Mouse (Mus musculus) yolk sac, embryonic 10.5 days (tissue): ENCODE measurements around the gene Gfra4.

Experiments used
- DNase-seq: peaks from one replicate; pipeline ENCODE4 v3.0.0-alpha.2; 2017; ENCODE audit warnings: low spot score

Gene Gfra4

DNA sequence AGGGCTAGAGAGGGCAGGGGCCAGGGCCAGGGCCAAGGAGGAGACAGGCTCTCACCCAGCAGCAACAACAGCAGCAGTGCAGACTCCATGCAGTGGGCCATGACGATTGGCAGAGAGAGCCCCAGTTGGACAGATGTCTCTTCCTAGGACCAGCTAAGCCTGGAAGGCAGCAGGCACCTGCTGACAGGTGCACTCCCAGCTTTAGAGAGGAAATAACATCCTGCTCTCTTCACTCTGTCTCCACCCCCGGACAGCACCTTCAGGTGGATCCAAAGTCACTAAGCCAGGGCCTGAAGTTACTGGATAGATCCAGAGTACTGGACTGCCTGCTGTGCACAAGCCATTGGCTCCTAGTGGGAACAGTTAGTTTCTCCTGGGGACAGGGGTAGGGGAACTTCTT is at the start of gene Gfra4:
Gfra4 (minus strand) TSS at position 101 of the 400 bp plus-strand sequence.
- no peak for DNase-seq

- DNase-seq = no peak
Observed at GRCm38 (mm10) chr2:131090852-131091251, 48.0 kb upstream of the Gfra4 start.

DNA sequence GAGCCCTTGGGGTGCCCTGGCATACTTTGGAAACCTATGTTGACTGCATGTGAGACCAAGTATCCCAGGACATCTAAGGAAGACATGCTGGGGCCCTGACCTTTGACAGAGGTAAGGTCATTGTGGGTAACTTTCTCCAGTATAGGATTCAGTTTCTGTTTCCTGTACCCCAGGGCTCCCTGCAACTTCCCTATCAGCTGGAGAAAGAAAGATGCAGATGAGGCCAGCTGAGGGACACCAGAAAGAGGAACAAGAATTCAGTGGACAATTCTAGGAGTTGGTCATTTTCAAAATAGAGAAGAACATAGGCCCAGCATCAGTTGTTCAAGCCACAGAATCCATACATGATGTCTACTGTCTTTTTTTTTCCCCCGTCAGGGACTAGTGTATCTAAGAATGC is 46.7 kb upstream of the Gfra4 start:
- DNase-seq = no peak

GRCm38 (mm10) chr2:131088581-131088980 is 45.7 kb upstream of the Gfra4 start:
- no peak for DNase-seq

DNA sequence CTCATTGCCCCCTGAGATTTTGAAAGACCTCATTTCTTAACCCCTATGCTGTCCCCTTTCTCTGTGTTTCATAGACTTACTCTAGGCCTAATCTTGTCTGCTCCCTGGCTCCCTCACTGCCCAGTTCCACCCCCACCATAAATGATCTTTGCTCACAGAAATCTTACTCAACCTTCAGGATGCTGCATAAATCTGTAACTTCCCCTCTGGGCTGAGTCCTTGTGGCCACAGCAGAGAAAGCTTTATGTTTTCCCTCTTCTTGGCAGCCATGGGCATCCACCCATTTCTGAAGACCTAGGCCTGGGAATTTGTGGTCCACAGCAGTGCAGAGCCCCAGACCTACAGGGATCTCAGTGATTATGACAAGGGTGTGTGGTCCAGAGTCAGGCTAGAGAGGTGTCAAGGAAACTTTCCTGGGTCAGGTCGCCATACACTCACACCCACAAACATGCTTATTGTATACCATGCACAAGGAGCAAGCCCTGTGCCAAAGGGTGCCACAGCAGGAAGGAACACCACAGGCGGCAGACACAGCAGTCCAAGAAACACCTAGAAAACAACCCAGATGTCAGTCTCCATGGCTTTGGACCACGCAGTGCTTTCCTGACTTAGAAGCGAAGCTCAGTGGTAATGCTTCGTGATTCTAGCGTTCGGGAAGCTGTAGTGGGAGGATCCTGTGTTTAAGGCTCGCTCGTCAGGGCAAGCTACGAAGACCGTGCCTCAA is 43.9 kb upstream of the Gfra4 start, which contains the start of gene Siglec1:
Siglec1 (minus strand) TSS at position 99 of the 724 bp plus-strand sequence.
- no peak for DNase-seq

DNA sequence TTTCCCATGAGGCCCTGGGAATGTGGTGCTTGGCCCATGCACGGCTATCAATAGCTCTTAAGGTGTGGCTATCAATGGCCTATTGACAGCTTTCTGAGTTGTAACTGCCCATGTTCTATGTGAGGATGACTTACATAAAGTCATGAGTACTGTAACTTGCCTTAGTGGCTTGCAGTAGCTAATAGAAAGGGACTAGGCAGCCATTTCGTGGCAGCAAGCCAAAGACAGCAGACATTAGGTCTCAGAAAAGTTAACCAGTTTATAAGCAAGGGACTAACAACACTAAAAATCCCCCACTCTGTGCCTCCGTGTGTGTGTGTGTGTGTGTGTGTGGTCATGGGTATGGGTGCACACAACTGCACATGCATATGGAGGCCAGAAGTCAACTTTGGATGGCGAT is 41.3 kb upstream of the Gfra4 start:
- no peak for DNase-seq

GRCm38 (mm10) chr2:131080507-131080906 is 37.6 kb upstream of the Gfra4 start:
- no peak for DNase-seq

DNA sequence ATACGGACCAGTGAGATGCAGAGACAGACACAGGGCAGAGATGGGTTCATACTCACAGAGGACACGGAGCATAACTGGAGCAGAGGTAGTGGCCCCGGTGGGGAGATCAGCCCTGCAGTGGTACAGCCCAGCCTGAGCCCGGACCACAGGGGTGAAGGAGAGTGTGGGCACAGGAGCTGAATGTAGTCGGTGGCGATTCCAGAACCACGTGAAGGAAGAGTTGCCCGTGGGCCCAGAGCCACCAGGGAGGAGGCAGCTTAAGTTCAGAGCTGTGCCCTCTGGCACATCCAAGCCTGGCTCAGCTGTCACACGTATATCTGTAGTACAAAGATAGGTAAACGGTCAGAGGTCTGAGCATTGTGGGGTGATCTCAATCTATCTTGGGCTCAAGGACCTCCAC is 29.6 kb upstream of the Gfra4 start:
- DNase-seq = no peak

DNA sequence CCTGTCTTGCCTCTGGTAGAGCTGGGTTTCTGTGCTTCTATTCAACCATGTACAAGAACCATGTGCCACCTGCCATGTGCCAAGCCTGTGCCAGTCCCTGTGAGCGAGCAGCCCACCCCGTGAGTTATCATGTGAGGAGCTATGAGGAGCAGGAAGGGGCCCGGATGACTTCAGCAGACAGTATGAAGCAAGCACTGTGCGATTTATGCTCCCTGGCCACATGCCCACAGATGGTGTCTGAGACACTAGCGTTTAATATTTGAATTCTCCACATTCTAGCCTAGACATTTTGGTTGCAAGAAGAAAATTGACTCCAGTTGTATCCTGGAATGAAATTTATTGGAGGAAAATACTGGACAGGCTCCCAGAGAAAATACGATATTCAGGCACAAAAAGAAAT is 24.6 kb upstream of the Gfra4 start:
- DNase-seq = no peak

- no peak for DNase-seq
Observed at GRCm38 (mm10) chr2:131066342-131066741, 23.5 kb upstream of the Gfra4 start.

DNA sequence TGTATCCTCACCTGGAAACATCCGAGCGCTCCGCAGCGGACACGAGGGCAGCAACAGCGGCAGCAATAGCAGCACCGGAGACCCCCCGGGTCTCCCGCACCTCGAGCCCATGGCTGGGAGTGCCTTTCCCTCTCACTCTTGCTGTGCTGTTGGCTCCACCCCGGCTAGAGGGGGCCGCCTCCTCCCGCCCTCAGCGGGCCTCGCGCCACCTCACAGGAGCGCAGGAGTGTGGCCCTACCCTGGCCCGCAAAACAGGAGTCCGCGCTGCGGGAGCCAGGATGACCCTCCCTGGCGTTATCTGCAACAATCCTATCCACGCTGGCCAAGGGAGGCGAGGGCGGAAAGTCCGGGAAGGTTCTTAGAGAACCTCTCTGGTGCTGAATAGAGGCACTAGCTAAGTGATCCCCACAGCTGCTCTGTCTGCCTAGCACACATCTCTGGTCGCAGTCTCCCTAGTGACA is 20.5 kb upstream of the Gfra4 start, which contains the start of gene Adam33:
Adam33 (minus strand) TSS at position 411 of the 461 bp plus-strand sequence.
- peak; percentile 29 for DNase-seq

DNA sequence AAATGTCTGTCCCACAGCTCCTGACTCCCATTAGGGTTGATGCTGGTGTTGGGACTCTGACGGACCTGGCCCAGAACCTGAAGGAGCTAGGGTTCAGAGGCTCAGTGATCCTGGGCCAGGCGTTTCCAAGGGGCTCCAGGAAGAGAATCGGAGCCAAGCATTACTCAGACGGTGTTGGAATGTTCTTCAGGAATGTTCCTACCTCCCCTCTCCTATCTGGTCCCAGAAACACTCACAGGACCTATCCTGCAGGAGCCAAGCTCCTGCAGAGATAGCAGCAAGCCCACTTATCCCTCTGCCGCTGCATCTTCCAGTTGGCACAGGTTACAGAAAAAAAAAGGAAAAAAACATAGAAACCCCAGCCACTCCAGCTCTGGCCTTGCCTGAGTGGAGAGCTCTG is 18.7 kb upstream of the Gfra4 start:
- peak; percentile 16 for DNase-seq

DNA sequence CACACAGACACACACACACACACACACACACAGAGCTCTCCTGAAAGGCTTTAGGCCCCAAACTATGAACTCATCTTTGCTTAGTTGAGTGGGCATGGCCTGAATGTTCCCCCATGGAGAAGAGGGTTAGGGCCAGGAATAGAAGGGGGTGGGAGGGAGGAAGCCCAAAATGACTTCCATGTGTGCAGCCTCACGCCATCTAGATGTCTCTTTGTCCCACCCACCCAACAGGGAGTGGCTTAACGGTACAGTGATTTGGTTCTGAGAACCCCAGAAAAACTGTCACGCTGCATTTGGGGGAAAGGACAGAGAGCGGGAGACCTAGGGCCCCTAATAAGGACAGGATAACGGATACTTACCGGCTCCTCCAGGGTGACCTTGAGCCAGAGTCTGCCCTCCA is 17.9 kb upstream of the Gfra4 start:
- no peak for DNase-seq

GRCm38 (mm10) chr2:131059781-131060540 is 17.1 kb upstream of the Gfra4 start:
- no peak for DNase-seq

- no peak for DNase-seq
Observed at GRCm38 (mm10) chr2:131059377-131059776, 16.5 kb upstream of the Gfra4 start.

DNA sequence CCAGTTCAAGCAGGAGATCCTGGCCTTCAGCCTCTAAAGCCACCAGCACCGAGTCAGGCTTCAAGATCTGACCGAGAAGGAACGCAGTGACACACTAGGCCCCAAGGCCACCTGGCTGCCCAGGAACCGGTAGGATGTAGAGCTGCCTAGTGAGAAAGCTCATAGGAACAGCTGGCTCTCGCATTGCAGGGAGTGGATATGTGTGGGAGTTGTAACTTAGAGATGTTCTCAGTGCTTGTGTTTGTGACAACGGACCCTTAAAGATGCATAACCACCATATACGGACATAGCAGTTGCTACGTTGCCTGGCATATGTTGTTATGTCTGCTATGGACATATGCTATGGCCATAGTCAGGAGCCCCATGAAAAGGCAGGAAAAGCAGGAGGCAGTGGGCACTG is 15.8 kb upstream of the Gfra4 start:
- no peak for DNase-seq

DNA sequence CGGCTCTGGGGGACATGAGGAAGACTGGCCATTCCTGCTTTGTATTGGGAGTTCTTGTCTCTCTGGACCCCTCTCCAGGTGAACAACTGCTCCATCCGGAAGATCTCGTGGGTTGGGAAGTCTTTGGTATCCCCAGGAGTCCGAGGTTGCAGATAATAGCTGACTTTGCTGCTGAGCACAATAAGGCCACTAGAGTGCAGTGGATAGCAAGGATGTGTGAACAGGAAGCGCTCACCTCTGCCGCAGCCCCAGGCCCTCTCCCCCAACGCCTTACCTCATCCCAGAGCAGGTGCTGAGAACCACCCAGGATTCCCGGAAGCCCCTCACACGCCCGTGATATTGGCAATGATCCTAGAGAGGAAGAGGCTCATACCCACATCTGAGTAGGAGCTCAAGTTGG is 13.3 kb upstream of the Gfra4 start:
- DNase-seq = peak; percentile 45

GRCm38 (mm10) chr2:131055631-131056030 is 12.7 kb upstream of the Gfra4 start:
- peak; percentile 32 for DNase-seq

DNA sequence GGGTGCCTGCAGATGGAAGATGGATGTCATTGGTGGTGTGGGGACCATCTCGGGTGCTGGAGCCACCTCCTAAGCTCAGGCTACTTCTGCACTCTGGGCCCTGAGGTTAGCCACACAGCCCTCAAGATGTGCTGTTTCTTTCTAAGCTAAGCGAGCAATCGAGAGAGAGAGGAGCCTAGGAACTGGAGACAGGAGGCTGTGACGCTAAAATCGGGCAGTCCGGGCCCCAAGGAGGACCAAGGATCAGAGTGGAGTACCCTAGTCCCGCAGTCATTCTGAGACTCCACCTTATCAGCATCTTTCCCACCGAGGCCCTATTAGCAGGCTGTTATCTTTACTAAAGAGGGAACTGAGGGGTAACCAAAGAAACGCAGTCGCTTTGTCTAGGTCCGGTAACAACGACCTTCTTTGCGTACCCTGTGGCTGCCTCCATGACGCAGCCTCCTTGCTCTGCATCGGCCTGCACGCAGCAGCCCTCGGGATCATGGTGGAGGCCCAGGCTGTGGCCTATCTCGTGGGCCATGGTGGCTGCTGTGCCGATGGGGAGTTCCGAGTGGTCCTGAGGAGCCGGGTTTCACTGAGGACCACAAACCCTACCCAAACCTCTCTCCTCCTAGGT is 11.9 kb upstream of the Gfra4 start:
- DNase-seq = no peak

- DNase-seq = peak; percentile 30
Observed at GRCm38 (mm10) chr2:131053851-131054645, 11.2 kb upstream of the Gfra4 start.

DNA sequence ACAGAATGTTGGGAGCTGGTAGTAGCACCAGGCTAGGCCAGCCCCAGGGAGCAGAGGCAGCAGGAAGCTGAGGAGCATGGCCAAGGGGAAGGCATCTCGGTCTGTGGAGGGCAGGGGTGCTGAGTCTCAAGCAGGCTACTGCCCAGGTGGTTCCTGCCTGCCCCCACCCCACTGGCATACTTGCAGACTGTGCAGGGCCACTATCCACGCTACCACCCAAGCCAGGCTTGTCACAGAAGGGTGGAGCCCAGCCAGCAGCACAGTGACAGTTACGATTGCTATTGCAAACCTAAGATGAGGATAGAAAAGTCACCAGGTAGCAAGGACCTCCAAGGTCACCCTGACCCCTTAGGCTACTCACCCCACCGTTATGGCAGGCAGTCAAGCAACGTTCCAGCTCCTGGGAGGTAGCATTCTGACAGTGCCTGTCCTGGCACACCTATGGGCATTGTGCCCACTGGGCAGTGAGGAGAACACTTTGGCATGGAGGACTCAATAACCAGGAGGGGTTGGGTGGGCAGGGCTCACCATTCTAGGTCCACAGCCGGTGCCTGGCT is 10.1 kb upstream of the Gfra4 start:
- DNase-seq = no peak

GRCm38 (mm10) chr2:131052043-131052442 is 9.2 kb upstream of the Gfra4 start:
- no peak for DNase-seq
